Mouse (Mus musculus) CH12.LX (cell line): Measurements from ENCODE around the gene Thsd4. TPM values are rescaled to one million over a fixed set of nuclear protein-coding genes. Genes with fewer than 3 reads are reported as not detected.

ENCODE experiments used
- DNase-seq: peaks from one replicate; pipeline ENCODE4 v3.0.0-alpha.2; 2013; ENCODE audit errors: extremely low read depth
- H3K27ac ChIP-seq: 2 replicates; pipeline ENCODE4 v1.5.1; 2012; ENCODE audit warnings: low read depth, mild to moderate bottlenecking, control low read depth, moderate library complexity; ENCODE audit not compliant: insufficient read depth
- H3K27me3 ChIP-seq: replicated peaks from 2 replicates; pipeline ENCODE3; 2012; ENCODE audit warnings: inconsistent platforms
- H3K36me3 ChIP-seq, 2 experiments: replicated peaks in 1 of 2; 2 replicates each; pipeline versions ENCODE3 to v1.6.1; 2012; ENCODE audit warnings: inconsistent platforms in 1 of 2, low read length in 1 of 2, mild to moderate bottlenecking in 1 of 2, mixed read lengths in 1 of 2, moderate library complexity in 1 of 2; ENCODE audit not compliant: control insufficient read depth in 1 of 2, insufficient read depth in 1 of 2
- H3K4me1 ChIP-seq, 2 experiments: 2 replicates each; pipeline ENCODE4 v1.6.1; 2012; ENCODE audit warnings: inconsistent platforms in 1 of 2, moderate library complexity in 1 of 2; ENCODE audit not compliant: insufficient read depth in 2 of 2, control insufficient read depth in 1 of 2
- H3K4me2 ChIP-seq: 2 replicates; pipeline ENCODE4 v1.6.1; 2012; ENCODE audit warnings: low read depth, mild to moderate bottlenecking, control low read depth; ENCODE audit not compliant: poor library complexity, insufficient read depth, severe bottlenecking
- H3K4me3 ChIP-seq, 3 experiments: fragments of 150-350 bp in 1 of 3; sonication (generic) in 1 of 3; replicated peaks in 1 of 3; 2 replicates each; pipeline versions ENCODE3 to v1.5.1; 2011 to 2012; ENCODE audit warnings: low read depth in 2 of 3, low read length in 2 of 3, mild to moderate bottlenecking in 2 of 3, moderate library complexity in 2 of 3, control low read depth in 1 of 3, improper control_type of control experiment in 1 of 3, inconsistent platforms in 1 of 3, mixed read lengths in 1 of 3; ENCODE audit not compliant: poor library complexity in 1 of 3
- H3K79me2 ChIP-seq: replicated peaks from 2 replicates; pipeline ENCODE4 v1.6.1; 2012; ENCODE audit warnings: mild to moderate bottlenecking, moderate library complexity; ENCODE audit not compliant: control insufficient read depth, poor library complexity, insufficient read depth, severe bottlenecking; ENCODE audit errors: extremely low read depth
- H3K9ac ChIP-seq: 2 replicates; pipeline ENCODE4 v1.6.1; 2012; ENCODE audit warnings: low read depth, mild to moderate bottlenecking, control low read depth, moderate library complexity; ENCODE audit not compliant: insufficient read depth
- H3K9me3 ChIP-seq: replicated peaks from 2 replicates; pipeline ENCODE3; 2012; ENCODE audit warnings: low read length, inconsistent platforms, mixed read lengths
- BHLHE40 ChIP-seq: IDR thresholded peaks from 2 replicates; pipeline ENCODE4 v1.6.1; 2011; ENCODE audit warnings: mild to moderate bottlenecking, low read depth, low read length, improper control_type of control experiment
- CHD1 ChIP-seq: IDR thresholded peaks from 2 replicates; pipeline ENCODE4 v1.6.1; 2012; ENCODE audit warnings: low read depth, low read length, improper control_type of control experiment, inconsistent platforms
- CTCF ChIP-seq, 2 experiments: IDR thresholded peaks in 1 of 2; conservative IDR thresholded peaks in 1 of 2; 2 replicates each; pipeline ENCODE4 v1.5.1; 2011 to 2012; ENCODE audit warnings: low read depth in 2 of 2, low read length in 2 of 2, improper control_type of control experiment in 1 of 2, inconsistent platforms in 1 of 2, mild to moderate bottlenecking in 1 of 2, moderate library complexity in 1 of 2
- E2F4 ChIP-seq: IDR thresholded peaks from 2 replicates; pipeline ENCODE4 v1.6.1; 2011; ENCODE audit warnings: low read depth, low read length, improper control_type of control experiment; ENCODE audit not compliant: insufficient replicate concordance
- EP300 ChIP-seq: IDR thresholded peaks from 2 replicates; pipeline ENCODE4 v1.6.1; 2011; ENCODE audit warnings: low read length, improper control_type of control experiment
- ETS1 ChIP-seq: conservative IDR thresholded peaks from 2 replicates; pipeline ENCODE4 v1.6.1; 2012; ENCODE audit warnings: low read depth, mild to moderate bottlenecking, inconsistent platforms, low read length, improper control_type of control experiment, moderate library complexity
- IRF4 ChIP-seq: IDR thresholded peaks from 2 replicates; pipeline ENCODE4 v1.6.1; 2014; ENCODE audit warnings: low read depth, mild to moderate bottlenecking, inconsistent platforms, low read length, improper control_type of control experiment
- KAT2A ChIP-seq: IDR thresholded peaks from 2 replicates; pipeline ENCODE4 v1.6.1; 2012; ENCODE audit warnings: low read length, improper control_type of control experiment, inconsistent platforms; ENCODE audit not compliant: insufficient replicate concordance
- MEF2A ChIP-seq: IDR thresholded peaks from 2 replicates; pipeline ENCODE4 v1.6.1; 2014; ENCODE audit warnings: low read depth, mild to moderate bottlenecking, inconsistent platforms, low read length, improper control_type of control experiment, borderline replicate concordance
- MXI1 ChIP-seq: IDR thresholded peaks from 2 replicates; pipeline ENCODE4 v1.6.1; 2011; ENCODE audit warnings: mild to moderate bottlenecking, low read depth, low read length, improper control_type of control experiment
- NELFE ChIP-seq: IDR thresholded peaks from 2 replicates; pipeline ENCODE4 v1.6.1; 2011; ENCODE audit warnings: low read depth, low read length, improper control_type of control experiment
- NRF1 ChIP-seq: IDR thresholded peaks from 2 replicates; pipeline ENCODE4 v1.6.1; 2014; ENCODE audit warnings: low read depth, mild to moderate bottlenecking, inconsistent platforms, low read length, improper control_type of control experiment, moderate library complexity
- POLR2A ChIP-seq: IDR thresholded peaks from 2 replicates; pipeline ENCODE4 v1.6.1; 2011; ENCODE audit warnings: low read depth, mild to moderate bottlenecking, improper control_type of control experiment, low read length
- TBP ChIP-seq: conservative IDR thresholded peaks from 2 replicates; pipeline ENCODE4 v1.6.1; 2011; ENCODE audit warnings: low read depth, low read length, improper control_type of control experiment
- UBTF ChIP-seq: IDR thresholded peaks from 2 replicates; pipeline ENCODE4 v1.6.1; 2012; ENCODE audit warnings: low read depth, mild to moderate bottlenecking, inconsistent platforms, low read length, improper control_type of control experiment, moderate library complexity
- USF1 ChIP-seq: IDR thresholded peaks from 2 replicates; pipeline ENCODE4 v1.6.1; 2014; ENCODE audit warnings: low read depth, mild to moderate bottlenecking, inconsistent platforms, low read length, improper control_type of control experiment
- USF2 ChIP-seq: conservative IDR thresholded peaks from 2 replicates; pipeline ENCODE4 v1.6.1; 2011; ENCODE audit warnings: low read depth, low read length, improper control_type of control experiment
- ZC3H11A ChIP-seq: IDR thresholded peaks from 2 replicates; pipeline ENCODE4 v1.6.1; 2012; ENCODE audit warnings: low read depth, mild to moderate bottlenecking, inconsistent platforms, low read length, improper control_type of control experiment
- ZMIZ1 ChIP-seq: IDR thresholded peaks from 2 replicates; pipeline ENCODE4 v1.6.1; 2012; ENCODE audit warnings: low read depth, mild to moderate bottlenecking, inconsistent platforms, low read length, improper control_type of control experiment
- ZNF384 ChIP-seq: IDR thresholded peaks from 2 replicates; pipeline ENCODE4 v1.6.1; 2012; ENCODE audit warnings: low read depth, low read length, improper control_type of control experiment, inconsistent platforms
- dilution Hi-C: fragments of 300-500 bp; cut with MboI; formaldehyde crosslinking; loops from 2 replicates; pipeline ENCODE4 v1.14.3; 2020; ENCODE audit warnings: low sequenced_read_pairs; ENCODE audit not compliant: extremely low pct_unique_long_range_greater_than_20kb, extremely low pct_ligation_motif_present
- in situ Hi-C: fragments of 300-500 bp; cut with MboI; formaldehyde crosslinking; loops from 3 replicates; pipeline ENCODE4 v1.14.3; 2019; ENCODE audit warnings: low sequenced_read_pairs, low pct_ligation_motif_present, low pct_unique_long_range_greater_than_20kb, mixed read lengths
- polyA plus RNA-seq: library from polyadenylated mRNA; unstranded; fragments of >175 nt; gene quantifications from 2 replicates; pipeline ENCODE4 v1.2.1, GENCODE M21; 2012; ENCODE audit warnings: low read depth; ENCODE audit not compliant: insufficient read length
- total RNA-seq, 2 experiments: library from RNA; depleted of rRNA; stranded (reverse); fragments of 300-350 nt in 1 of 2; fragments of >200 nt in 1 of 2; gene quantifications; 2 replicates each; pipeline ENCODE4 v1.2.3; 2012 to 2014

The Thsd4 gene
- total and polyA plus RNA-seq, 3 experiments = not detected

DNA sequence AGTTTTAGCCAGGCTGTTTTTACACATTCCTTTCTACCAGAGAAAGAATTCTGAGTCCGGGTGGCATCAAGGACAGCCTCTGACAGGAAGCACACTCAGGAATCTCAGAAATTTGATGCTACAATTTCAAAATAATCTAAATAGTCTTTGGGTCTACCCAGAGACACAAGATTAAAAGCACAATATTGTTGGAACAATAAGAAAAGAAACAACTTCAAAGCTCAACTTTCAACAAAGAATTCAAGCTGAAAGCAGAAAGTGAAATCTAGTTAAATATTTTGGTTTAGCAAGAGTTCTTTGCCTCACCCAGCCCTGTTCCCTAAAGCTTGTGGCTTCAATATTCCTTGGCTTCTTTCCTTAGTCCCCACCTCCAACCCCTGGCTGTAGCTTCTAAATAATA lies 415.7 kb downstream of the Thsd4 start:
- Histone ChIP-seq H3K4me1 (no peaks in the 10 kb centered on the region), H3K27me3 (no peaks in the 10 kb centered on the region), H3K9me3 (no peaks in the 10 kb centered on the region), H3K9ac (no peak overlapping the region), H3K79me2 (no peaks in the 10 kb centered on the region), H3K4me2 (no peak overlapping the region), H3K36me3 (no peaks in the 10 kb centered on the region), H3K4me3 (no peak overlapping the region), H3K27ac (no peak overlapping the region)
- DNase-seq = no peak
- no peak for TF ChIP-seq EP300
- TF ChIP-seq NRF1 = no peak
- no peak for TF ChIP-seq TBP
- TF ChIP-seq E2F4 = no peak
- no peak for TF ChIP-seq USF2
- no peak for TF ChIP-seq POLR2A
- TF ChIP-seq IRF4 = no peak
- TF ChIP-seq ETS1 = no peak
- TF ChIP-seq CHD1 = no peak
- no peak for TF ChIP-seq USF1
- TF ChIP-seq CTCF (conservative IDR thresholded peaks at IDR 0.05 in 1 of 2, IDR thresholded peaks at IDR 0.05 in 1 of 2; ENCODE audit: low read depth in 2 of 2, low read length in 2 of 2) = no peak
- no peak for TF ChIP-seq BHLHE40
- no peak for TF ChIP-seq MXI1
- dilution Hi-C loops = no loop called here
- in situ Hi-C loops = no loop called here

- no peaks in the 10 kb centered on the region for H3K27me3 ChIP-seq
- no peak for DNase-seq
- no peak for TF ChIP-seq MEF2A
- TF ChIP-seq KAT2A = no peak
- no peak for TF ChIP-seq UBTF
- TF ChIP-seq CHD1 = no peak
- TF ChIP-seq ZNF384 = no peak
- no peak for TF ChIP-seq NELFE
- no peak for TF ChIP-seq ZC3H11A
- no peak for TF ChIP-seq ETS1
- no peak for TF ChIP-seq MXI1
- no peak for TF ChIP-seq EP300
- TF ChIP-seq USF1 = no peak
- TF ChIP-seq ZMIZ1 = no peak
- no peak overlapping the region for H3K27ac ChIP-seq
- H3K36me3 ChIP-seq = no peaks in the 10 kb centered on the region
- peaks cover 0 to 9% of the 10 kb centered on the region in 2 experiments; a peak in 2 of 4 replicates for H3K4me1 ChIP-seq
- H3K4me3 ChIP-seq = no peak overlapping the region
- no peak overlapping the region for H3K9ac ChIP-seq
- in situ Hi-C loops (no loop called here), dilution Hi-C loops (no loop called here)
- no peaks in the 10 kb centered on the region for H3K79me2 ChIP-seq
- no peaks in the 10 kb centered on the region for H3K9me3 ChIP-seq
- H3K4me2 ChIP-seq = no peak overlapping the region
Measured at GRCm38 (mm10) chr9:60094211-60094610, 427.6 kb downstream of the Thsd4 start.
